Mouse (Mus musculus): ENCODE measurements around the gene Myh9. TPM values are rescaled to one million over a fixed set of nuclear protein-coding genes. Genes with fewer than 3 reads are reported as not detected.

Myh9 gene
- total RNA-seq, 1 experiment, result 152 TPM

DNA sequence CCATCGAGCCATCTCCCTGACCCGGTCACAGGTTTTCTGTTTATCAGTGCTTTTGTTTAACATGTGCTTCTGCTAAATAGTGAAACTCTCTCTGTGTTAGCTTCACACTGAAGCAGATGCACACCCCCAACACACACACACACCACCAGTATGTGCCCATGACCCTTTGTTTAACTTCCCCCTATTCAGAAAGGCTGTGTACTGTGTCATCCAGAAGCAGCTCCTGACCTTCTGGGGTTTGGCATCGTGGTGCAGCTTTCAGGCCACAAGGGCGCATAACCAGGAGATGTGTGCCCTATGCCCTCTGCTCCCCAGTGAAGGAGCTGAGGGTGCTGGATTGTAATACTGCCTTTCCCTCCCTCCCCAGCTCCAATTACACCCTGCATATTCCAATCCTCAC is 32.3 kb upstream of the Myh9 start:
- H3K4me3 ChIP-seq (ENCODE audit: insufficient read depth in 1 of 2, low read depth in 1 of 2, low read length in 2 of 2, poor library complexity in 1 of 2, severe bottlenecking in 1 of 2), result no peak overlapping the region
- no peak for DNase-seq (ENCODE audit: low read depth, low spot score)
- H3K4me1 ChIP-seq (ENCODE audit: control insufficient read depth in 2 of 2, insufficient read depth in 2 of 2, low read length in 2 of 2, poor library complexity in 1 of 2), result peaks cover 6 to 9% of the 10 kb centered on the region in 2 experiments
- no peak for TF ChIP-seq ZC3H11A (IDR thresholded peaks at IDR 0.05; ENCODE audit: borderline replicate concordance, low read depth, low read length)
- no peak for TF ChIP-seq HCFC1 (IDR thresholded peaks at IDR 0.05; ENCODE audit: borderline replicate concordance, insufficient read depth, low read length)
- TF ChIP-seq ZNF384 (IDR thresholded peaks at IDR 0.05; ENCODE audit: low read depth, low read length), result no peak
- TF ChIP-seq CHD2 (IDR thresholded peaks at IDR 0.05; ENCODE audit: low read depth, low read length), result no peak
- no peak for TF ChIP-seq MAFK (IDR thresholded peaks at IDR 0.05; ENCODE audit: insufficient read depth, low read depth, low read length)
- in situ Hi-C loops (cut with MboI; ENCODE audit: low sequenced_read_pairs in 2 of 2, unreplicated experiment in 2 of 2), result no loop called here
- H3K9me3 ChIP-seq (ENCODE audit: control insufficient read depth, insufficient read depth, low read depth, low read length), result no peaks in the 10 kb centered on the region
- no peak overlapping the region for H3K27ac ChIP-seq (ENCODE audit: insufficient read depth, low read depth, low read length, poor library complexity, severe bottlenecking)
- no peak overlapping the region for H3K9ac ChIP-seq (ENCODE audit: insufficient read depth, low read depth, low read length, poor library complexity, severe bottlenecking)
- H3K36me3 ChIP-seq (ENCODE audit: control insufficient read depth, insufficient read depth, low read length, poor library complexity, severe bottlenecking), result no peaks in the 10 kb centered on the region

DNA sequence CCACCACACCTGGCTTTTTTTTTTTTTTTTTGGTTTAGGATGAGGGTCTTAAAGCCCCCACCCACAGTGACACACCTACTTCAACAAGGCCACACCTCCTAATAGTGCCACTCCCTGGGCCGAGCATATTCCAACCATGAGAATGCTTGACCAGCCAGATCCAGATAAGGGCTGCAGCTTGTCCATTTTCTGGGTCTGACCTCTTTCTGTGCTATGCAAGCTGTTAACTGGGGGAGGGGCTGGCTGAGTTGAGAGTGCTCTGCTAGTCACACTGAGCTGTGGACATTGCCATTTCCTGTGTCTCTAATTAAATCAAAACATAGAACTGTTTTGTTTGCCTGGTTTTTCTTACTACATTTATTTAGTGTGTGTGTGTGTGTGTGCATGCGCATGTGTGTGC is 31.6 kb upstream of the Myh9 start:
- Histone ChIP-seq H3K36me3 (ENCODE audit: control insufficient read depth, insufficient read depth, low read length, poor library complexity, severe bottlenecking) (no peaks in the 10 kb centered on the region), H3K9ac (ENCODE audit: insufficient read depth, low read depth, low read length, poor library complexity, severe bottlenecking) (no peak overlapping the region), H3K27ac (ENCODE audit: insufficient read depth, low read depth, low read length, poor library complexity, severe bottlenecking) (no peak overlapping the region), H3K4me1 (ENCODE audit: control insufficient read depth in 2 of 2, insufficient read depth in 2 of 2, low read length in 2 of 2, poor library complexity in 1 of 2) (peaks cover 6 to 9% of the 10 kb centered on the region in 2 experiments), H3K4me3 (ENCODE audit: insufficient read depth in 1 of 2, low read depth in 1 of 2, low read length in 2 of 2, poor library complexity in 1 of 2, severe bottlenecking in 1 of 2) (no peak overlapping the region), H3K9me3 (ENCODE audit: control insufficient read depth, insufficient read depth, low read depth, low read length) (no peaks in the 10 kb centered on the region)
- in situ Hi-C loops (cut with MboI; ENCODE audit: low sequenced_read_pairs in 2 of 2, unreplicated experiment in 2 of 2), result no loop called here
- TF ChIP-seq ZNF384 (IDR thresholded peaks at IDR 0.05; ENCODE audit: low read depth, low read length) (no peak), ZC3H11A (IDR thresholded peaks at IDR 0.05; ENCODE audit: borderline replicate concordance, low read depth, low read length) (no peak), HCFC1 (IDR thresholded peaks at IDR 0.05; ENCODE audit: borderline replicate concordance, insufficient read depth, low read length) (no peak), MAFK (IDR thresholded peaks at IDR 0.05; ENCODE audit: insufficient read depth, low read depth, low read length) (no peak), CHD2 (IDR thresholded peaks at IDR 0.05; ENCODE audit: low read depth, low read length) (no peak)
- no peak for DNase-seq (ENCODE audit: low read depth, low spot score)

DNA sequence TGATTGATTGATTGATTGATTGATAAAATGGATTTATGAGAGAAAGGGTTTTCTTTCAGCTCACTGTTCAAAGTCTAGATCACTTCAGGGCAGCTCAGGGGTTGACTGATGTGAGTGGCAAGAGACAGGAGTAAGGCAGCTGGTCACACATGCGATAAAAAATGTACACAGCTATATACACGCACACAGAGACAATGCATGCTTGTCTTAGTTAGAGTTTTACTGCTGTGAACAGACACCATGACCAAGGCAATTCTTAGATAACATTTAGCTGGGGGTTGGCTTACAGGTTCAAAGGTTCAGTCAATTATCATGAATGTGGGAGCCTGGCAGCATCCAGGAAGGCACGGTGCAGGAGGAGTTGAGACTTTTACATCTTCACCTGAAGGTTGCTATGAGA is 31.0 kb upstream of the Myh9 start:
- TF ChIP-seq CHD2 (IDR thresholded peaks at IDR 0.05; ENCODE audit: low read depth, low read length) (no peak), ZC3H11A (IDR thresholded peaks at IDR 0.05; ENCODE audit: borderline replicate concordance, low read depth, low read length) (no peak), HCFC1 (IDR thresholded peaks at IDR 0.05; ENCODE audit: borderline replicate concordance, insufficient read depth, low read length) (no peak), MAFK (IDR thresholded peaks at IDR 0.05; ENCODE audit: insufficient read depth, low read depth, low read length) (no peak), ZNF384 (IDR thresholded peaks at IDR 0.05; ENCODE audit: low read depth, low read length) (no peak)
- Histone ChIP-seq H3K27ac (ENCODE audit: insufficient read depth, low read depth, low read length, poor library complexity, severe bottlenecking) (no peak overlapping the region), H3K4me3 (ENCODE audit: insufficient read depth in 1 of 2, low read depth in 1 of 2, low read length in 2 of 2, poor library complexity in 1 of 2, severe bottlenecking in 1 of 2) (no peak overlapping the region), H3K4me1 (ENCODE audit: control insufficient read depth in 2 of 2, insufficient read depth in 2 of 2, low read length in 2 of 2, poor library complexity in 1 of 2) (peaks cover 10 to 13% of the 10 kb centered on the region in 2 experiments), H3K36me3 (ENCODE audit: control insufficient read depth, insufficient read depth, low read length, poor library complexity, severe bottlenecking) (no peaks in the 10 kb centered on the region), H3K9ac (ENCODE audit: insufficient read depth, low read depth, low read length, poor library complexity, severe bottlenecking) (no peak overlapping the region), H3K9me3 (ENCODE audit: control insufficient read depth, insufficient read depth, low read depth, low read length) (no peaks in the 10 kb centered on the region)
- in situ Hi-C loops (cut with MboI; ENCODE audit: low sequenced_read_pairs in 2 of 2, unreplicated experiment in 2 of 2), result no loop called here
- no peak for DNase-seq (ENCODE audit: low read depth, low spot score)

DNA sequence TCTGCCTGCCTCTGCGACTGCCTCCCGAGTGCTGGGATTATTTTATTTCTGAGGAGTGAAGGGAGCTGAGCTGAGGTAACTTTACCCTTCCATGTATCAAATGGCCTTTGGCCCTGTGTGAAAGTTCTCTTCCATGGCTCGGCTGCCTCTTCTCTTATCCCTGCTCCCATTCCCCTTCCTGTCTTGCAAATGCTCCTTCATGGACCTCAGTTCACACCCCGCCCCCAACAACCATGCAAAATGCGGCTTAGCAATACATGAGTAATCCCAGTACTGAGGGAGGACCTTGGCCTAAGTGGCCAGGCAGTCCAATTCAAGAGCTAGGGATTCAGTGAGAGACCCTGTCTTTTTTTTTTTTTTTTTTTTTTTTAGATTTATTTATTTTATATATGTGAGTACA is 26.4 kb upstream of the Myh9 start:
- no peak for DNase-seq (ENCODE audit: low read depth, low spot score)
- peak overlapping the region; percentile 81 for H3K27ac ChIP-seq (ENCODE audit: insufficient read depth, low read depth, low read length, poor library complexity, severe bottlenecking)
- peak overlapping the region; percentile 8; the same call in 1 of the 2 replicates for H3K9ac ChIP-seq (ENCODE audit: insufficient read depth, low read depth, low read length, poor library complexity, severe bottlenecking)
- H3K36me3 ChIP-seq (ENCODE audit: control insufficient read depth, insufficient read depth, low read length, poor library complexity, severe bottlenecking), result no peaks in the 10 kb centered on the region
- no peak overlapping the region for H3K4me3 ChIP-seq (ENCODE audit: insufficient read depth in 1 of 2, low read depth in 1 of 2, low read length in 2 of 2, poor library complexity in 1 of 2, severe bottlenecking in 1 of 2)
- in situ Hi-C loops (cut with MboI; ENCODE audit: low sequenced_read_pairs in 2 of 2, unreplicated experiment in 2 of 2), result no loop called here
- no peaks in the 10 kb centered on the region for H3K9me3 ChIP-seq (ENCODE audit: control insufficient read depth, insufficient read depth, low read depth, low read length)
- H3K4me1 ChIP-seq (ENCODE audit: control insufficient read depth in 2 of 2, insufficient read depth in 2 of 2, low read length in 2 of 2, poor library complexity in 1 of 2), result peaks cover 19 to 30% of the 10 kb centered on the region in 2 experiments
- TF ChIP-seq ZNF384 (IDR thresholded peaks at IDR 0.05; ENCODE audit: low read depth, low read length) (0 out of 2 replicates have a peak, but pooled peaks have one; percentile 31), ZC3H11A (IDR thresholded peaks at IDR 0.05; ENCODE audit: borderline replicate concordance, low read depth, low read length) (no peak), CHD2 (IDR thresholded peaks at IDR 0.05; ENCODE audit: low read depth, low read length) (no peak)

All from ES-E14 (cell line).